Mouse (Mus musculus) heart, embryonic 10.5 days (tissue): Measurements from ENCODE around the gene Tax1bp3. TPM values are rescaled to one million over a fixed set of nuclear protein-coding genes. Genes with fewer than 3 reads are reported as not detected.

ENCODE experiments used
- DNase-seq: peaks from one replicate; pipeline ENCODE4 v3.0.0-alpha.2; 2017; ENCODE audit warnings: low spot score
- H3K27ac ChIP-seq: fragments of 300-500 bp; sonication (generic); 2 replicates; pipeline ENCODE4 v1.5.1; 2016; ENCODE audit warnings: mild to moderate bottlenecking
- H3K27me3 ChIP-seq: fragments of 300-500 bp; sonication (generic); 2 replicates; pipeline ENCODE4 v1.6.1; 2016; ENCODE audit warnings: mild to moderate bottlenecking; ENCODE audit not compliant: poor library complexity, insufficient read depth, severe bottlenecking
- H3K36me3 ChIP-seq: fragments of 300-500 bp; sonication (generic); 2 replicates; pipeline ENCODE4 v1.6.1; 2016; ENCODE audit warnings: mild to moderate bottlenecking, moderate library complexity
- H3K4me1 ChIP-seq: fragments of 300-500 bp; sonication (generic); 2 replicates; pipeline ENCODE4 v1.6.1; 2016; ENCODE audit warnings: mild to moderate bottlenecking
- H3K4me3 ChIP-seq: fragments of 300-500 bp; sonication (generic); 2 replicates; pipeline ENCODE4 v1.5.1; 2016; ENCODE audit warnings: mild to moderate bottlenecking, moderate library complexity
- H3K9me3 ChIP-seq: fragments of 300-500 bp; sonication (generic); 2 replicates; pipeline ENCODE4 v1.6.1; 2016; ENCODE audit warnings: mild to moderate bottlenecking, moderate library complexity
- WGBS: fragments of 180-500 bp; shearing (Covaris S2); methylation state at CpG from one replicate; pipeline ENCODE4 v1.1.7; 2016; 5-methylcytosine and 5-hydroxymethylcytosine counted together
- polyA plus RNA-seq: library from polyadenylated mRNA; unstranded; fragments of >200 nt; fragmentation: Nextera tagmentation; extraction: Ambion mirVana; gene quantifications from 2 replicates; pipeline ENCODE4 v1.2.1, GENCODE M21; 2016

The Tax1bp3 gene
- polyA plus RNA-seq, 1 experiment from 2014 or later: 249 TPM

GRCm38 (mm10) chr11:73159957-73160810, 16.7 kb upstream of the Tax1bp3 start, which contains the start of gene P2rx5:
TSS of gene P2rx5 (plus strand) at chr11:73160421.
- 2% methylated on average over 49 of the region's 49 CpGs for WGBS

GRCm38 (mm10) chr11:73160811-73161200, 16.1 kb upstream of the Tax1bp3 start:
- peak overlapping the region; percentile 68 for H3K4me3 ChIP-seq
- H3K27me3 ChIP-seq: peaks cover 59% of the 10 kb centered on the region
- H3K9me3 ChIP-seq: no peaks in the 10 kb centered on the region
- no peaks in the 10 kb centered on the region for H3K36me3 ChIP-seq
- 20% methylated on average over 6 of the region's 6 CpGs for WGBS
- peak; percentile 82 for DNase-seq
- H3K4me1 ChIP-seq: peaks cover 16% of the 10 kb centered on the region
- no peak overlapping the region; the same call in 1 of the 2 replicates for H3K27ac ChIP-seq

More at GRCm38 (mm10) chr11:73159957-73160810, 16.7 kb upstream of the Tax1bp3 start, which contains the start of gene P2rx5:
- Histone ChIP-seq H3K4me1 (peaks cover 15% of the 10 kb centered on the region), H3K9me3 (no peaks in the 10 kb centered on the region), H3K4me3 (peak within 1 kb of the TSS; percentile 68), H3K36me3 (no peaks in the 10 kb centered on the region), H3K27ac (peak within 1 kb of the TSS; percentile 71), H3K27me3 (peaks cover 65% of the 10 kb centered on the region)
- peak; percentile 78 for DNase-seq

- Histone ChIP-seq H3K4me3 (no peak overlapping the region), H3K4me1 (peaks cover 24% of the 10 kb centered on the region), H3K27ac (no peak overlapping the region), H3K9me3 (no peaks in the 10 kb centered on the region), H3K36me3 (no peaks in the 10 kb centered on the region), H3K27me3 (peaks cover 51% of the 10 kb centered on the region)
- DNase-seq: no peak
- WGBS: 87% methylated on average over 4 of the region's 4 CpGs
Observed at GRCm38 (mm10) chr11:73161616-73162015, 15.3 kb upstream of the Tax1bp3 start.

- no peak overlapping the region for H3K27ac ChIP-seq
- no peaks in the 10 kb centered on the region for H3K9me3 ChIP-seq
- no peak for DNase-seq
- peaks cover 44% of the 10 kb centered on the region for H3K27me3 ChIP-seq
- no peaks in the 10 kb centered on the region for H3K36me3 ChIP-seq
- H3K4me1 ChIP-seq: peaks cover 30% of the 10 kb centered on the region
- no peak overlapping the region for H3K4me3 ChIP-seq
- 79% methylated on average over 5 of the region's 5 CpGs for WGBS
Observed at GRCm38 (mm10) chr11:73162284-73162683, 14.6 kb upstream of the Tax1bp3 start.

GRCm38 (mm10) chr11:73168071-73168470, 8.8 kb upstream of the Tax1bp3 start:
- H3K27ac ChIP-seq: no peak overlapping the region
- H3K9me3 ChIP-seq: no peaks in the 10 kb centered on the region
- H3K4me3 ChIP-seq: no peak overlapping the region
- peaks cover 23% of the 10 kb centered on the region for H3K36me3 ChIP-seq
- no peak for DNase-seq
- 78% methylated on average over 8 of the region's 8 CpGs for WGBS
- no peaks in the 10 kb centered on the region for H3K27me3 ChIP-seq
- peaks cover 25% of the 10 kb centered on the region for H3K4me1 ChIP-seq

- Histone ChIP-seq H3K9me3 (no peaks in the 10 kb centered on the region), H3K4me3 (no peak overlapping the region), H3K4me1 (peaks cover 25% of the 10 kb centered on the region), H3K36me3 (peaks cover 27% of the 10 kb centered on the region), H3K27ac (no peak overlapping the region), H3K27me3 (no peaks in the 10 kb centered on the region)
- DNase-seq: no peak
- 67% methylated on average over 6 of the region's 6 CpGs for WGBS
Observed at GRCm38 (mm10) chr11:73168576-73168975, 8.3 kb upstream of the Tax1bp3 start.

GRCm38 (mm10) chr11:73169231-73169630, 7.7 kb upstream of the Tax1bp3 start:
- Histone ChIP-seq H3K27me3 (no peaks in the 10 kb centered on the region), H3K4me3 (no peak overlapping the region), H3K4me1 (peaks cover 25% of the 10 kb centered on the region), H3K9me3 (no peaks in the 10 kb centered on the region), H3K36me3 (peaks cover 32% of the 10 kb centered on the region), H3K27ac (no peak overlapping the region)
- no peak for DNase-seq
- WGBS: 47% methylated on average over 4 of the region's 4 CpGs

GRCm38 (mm10) chr11:73172186-73172585, 4.7 kb upstream of the Tax1bp3 start:
- Histone ChIP-seq H3K4me1 (peaks cover 24% of the 10 kb centered on the region), H3K27me3 (no peaks in the 10 kb centered on the region), H3K4me3 (no peak overlapping the region), H3K36me3 (peaks cover 39% of the 10 kb centered on the region), H3K9me3 (no peaks in the 10 kb centered on the region), H3K27ac (no peak overlapping the region)
- WGBS: 59% methylated on average over 5 of the region's 5 CpGs
- DNase-seq: no peak

- WGBS: 44% methylated on average over 8 of the region's 8 CpGs
- peaks cover 35% of the 10 kb centered on the region for H3K4me1 ChIP-seq
- no peaks in the 10 kb centered on the region for H3K27me3 ChIP-seq
- H3K36me3 ChIP-seq: peaks cover 44% of the 10 kb centered on the region
- peak overlapping the region; percentile 97 for H3K4me3 ChIP-seq
- no peak overlapping the region for H3K27ac ChIP-seq
- H3K9me3 ChIP-seq: no peaks in the 10 kb centered on the region
- DNase-seq: no peak
Observed at GRCm38 (mm10) chr11:73175612-73176011, 1.3 kb upstream of the Tax1bp3 start.

- DNase-seq: no peak
- Histone ChIP-seq H3K27ac (peak overlapping the region; percentile 97), H3K4me1 (peaks cover 35% of the 10 kb centered on the region), H3K4me3 (peak overlapping the region; percentile 97), H3K9me3 (no peaks in the 10 kb centered on the region), H3K36me3 (peaks cover 42% of the 10 kb centered on the region), H3K27me3 (no peaks in the 10 kb centered on the region)
- WGBS: 2% methylated on average over 15 of the region's 15 CpGs
Observed at GRCm38 (mm10) chr11:73176186-73176585, 697 bp upstream of the Tax1bp3 start.

GRCm38 (mm10) chr11:73177509-73177875, 609 bp downstream of the Tax1bp3 start:
- Histone ChIP-seq H3K36me3 (peaks cover 36% of the 10 kb centered on the region), H3K9me3 (no peaks in the 10 kb centered on the region), H3K27me3 (no peaks in the 10 kb centered on the region), H3K27ac (peak overlapping the region; percentile 97), H3K4me1 (peaks cover 25% of the 10 kb centered on the region), H3K4me3 (peak overlapping the region; percentile 97)
- peak; percentile 95 for DNase-seq
- WGBS: under 1% methylated on average over 28 of the region's 28 CpGs

GRCm38 (mm10) chr11:73177895-73178294, 1.0 kb downstream of the Tax1bp3 start:
- 3% methylated on average over 2 of the region's 2 CpGs for WGBS
- no peak for DNase-seq

GRCm38 (mm10) chr11:73185872-73186615, 9.2 kb downstream of the Tax1bp3 start:
- no peaks in the 10 kb centered on the region for H3K4me1 ChIP-seq
- no peak for DNase-seq
- 89% methylated on average over 10 of the region's 10 CpGs for WGBS
- H3K4me3 ChIP-seq: no peak overlapping the region
- no peaks in the 10 kb centered on the region for H3K9me3 ChIP-seq
- H3K36me3 ChIP-seq: peaks cover 72% of the 10 kb centered on the region
- no peak overlapping the region for H3K27ac ChIP-seq
- no peaks in the 10 kb centered on the region for H3K27me3 ChIP-seq

More at GRCm38 (mm10) chr11:73177895-73178294, 1.0 kb downstream of the Tax1bp3 start:
- H3K4me3 ChIP-seq: peak overlapping the region; percentile 97
- no peaks in the 10 kb centered on the region for H3K27me3 ChIP-seq
- H3K9me3 ChIP-seq: no peaks in the 10 kb centered on the region
- peaks cover 25% of the 10 kb centered on the region for H3K4me1 ChIP-seq
- H3K27ac ChIP-seq: peak overlapping the region; percentile 97
- H3K36me3 ChIP-seq: peaks cover 35% of the 10 kb centered on the region
